Mouse (Mus musculus): ENCODE results near the gene Irak3. TPM values are rescaled to one million over a fixed set of nuclear protein-coding genes. Genes with fewer than 3 reads are reported as not detected.
"Not testable (repeated sequence)": the region's sequence is repeated elsewhere in the genome, so short reads cannot be mapped to it uniquely, and the experiment has no call there.

Irak3 gene
- under 1 TPM; 0.57 to 0.58 TPM for total RNA-seq (2021)
- long read RNA-seq, result 0 reads

DNA sequence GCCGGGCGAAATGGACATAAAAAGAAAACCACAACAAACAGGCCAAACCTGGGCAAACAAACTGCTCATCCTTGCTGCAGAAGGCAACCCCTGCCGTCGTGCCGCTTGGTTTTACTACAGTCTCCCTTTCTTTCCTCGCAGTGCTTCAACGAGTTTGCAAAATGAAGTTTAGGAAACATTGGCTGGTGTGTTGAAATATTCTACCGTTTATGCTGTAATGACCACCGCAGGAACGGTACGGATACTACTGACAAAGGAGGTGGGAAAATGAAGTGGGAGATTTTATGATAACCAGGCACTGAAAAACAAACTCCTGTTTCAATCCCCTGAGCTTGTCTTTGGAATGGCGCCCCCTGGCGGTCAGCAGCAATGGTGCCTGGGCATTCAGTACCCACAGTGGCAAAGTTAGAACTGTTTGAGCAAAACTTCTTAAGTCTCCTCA, at the start of gene Irak3:
Irak3 (minus strand) TSS at position 170 of the 442 bp plus-strand sequence.
- peak; percentile 48 to 75 for DNase-seq (ENCODE audit: low spot score in 2 of 2)

DNA sequence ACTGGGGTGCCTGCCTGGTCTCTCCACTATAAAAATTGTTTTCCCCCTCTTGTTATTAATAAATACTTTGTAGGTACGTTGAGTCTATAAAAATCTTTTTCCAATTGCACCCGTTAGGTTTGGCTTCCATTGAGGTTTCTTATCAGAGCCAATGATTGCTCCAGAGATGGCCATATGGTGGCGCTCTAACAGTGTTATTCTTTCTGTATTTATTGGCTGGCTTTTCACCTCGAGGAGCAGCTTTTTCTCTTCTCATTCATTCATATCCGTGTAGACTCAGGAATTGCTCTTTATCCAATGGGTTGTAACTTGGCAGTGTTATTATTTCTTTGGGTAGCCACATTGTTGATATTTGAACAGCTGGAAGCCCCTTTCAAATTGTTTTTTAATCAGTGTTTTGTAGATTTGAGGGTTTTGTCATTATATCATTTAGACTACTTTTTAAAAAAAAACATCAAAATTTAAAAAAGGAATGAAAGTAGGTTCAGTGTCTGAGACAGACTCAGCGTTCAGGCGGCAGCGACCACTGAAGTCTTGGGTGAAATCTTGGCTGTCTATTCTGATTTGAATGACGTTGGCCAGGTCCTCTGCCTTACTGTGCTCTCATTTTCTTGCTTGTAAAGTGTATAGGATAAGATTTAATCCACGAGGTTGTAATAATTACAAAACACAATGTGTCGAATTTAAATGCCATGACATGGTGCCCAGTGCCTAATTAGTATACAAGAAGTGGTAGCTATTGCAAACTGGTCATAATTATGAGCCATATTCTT, 49.2 kb upstream of the Irak3 start:
- no peak for DNase-seq (ENCODE audit: low spot score in 2 of 2)

GRCm38 (mm10) chr10:120246994-120247750, 45.2 kb upstream of the Irak3 start:
- peak in 1 of 2 experiments; percentile 52 for DNase-seq (ENCODE audit: low spot score in 2 of 2)

DNA sequence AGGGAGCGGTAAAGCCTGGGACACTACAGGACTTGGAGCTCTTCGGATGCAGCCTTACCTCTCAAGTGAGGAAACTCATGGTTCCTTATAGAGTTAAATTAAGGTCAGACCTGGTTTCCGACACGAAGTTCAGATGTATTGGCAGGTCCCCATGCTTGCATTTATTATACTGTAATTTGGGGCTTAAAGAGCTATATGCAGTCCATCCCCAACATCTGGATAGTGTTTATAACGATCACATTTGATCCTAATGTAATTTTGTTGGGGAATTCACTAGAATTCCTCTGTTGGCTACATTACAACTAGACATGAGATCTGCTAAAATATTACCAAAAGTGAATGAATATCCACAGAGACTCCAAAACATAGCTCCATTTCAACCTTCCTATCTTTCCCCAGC, 43.8 kb upstream of the Irak3 start:
- DNase-seq (ENCODE audit: low spot score in 2 of 2), result no peak

DNA sequence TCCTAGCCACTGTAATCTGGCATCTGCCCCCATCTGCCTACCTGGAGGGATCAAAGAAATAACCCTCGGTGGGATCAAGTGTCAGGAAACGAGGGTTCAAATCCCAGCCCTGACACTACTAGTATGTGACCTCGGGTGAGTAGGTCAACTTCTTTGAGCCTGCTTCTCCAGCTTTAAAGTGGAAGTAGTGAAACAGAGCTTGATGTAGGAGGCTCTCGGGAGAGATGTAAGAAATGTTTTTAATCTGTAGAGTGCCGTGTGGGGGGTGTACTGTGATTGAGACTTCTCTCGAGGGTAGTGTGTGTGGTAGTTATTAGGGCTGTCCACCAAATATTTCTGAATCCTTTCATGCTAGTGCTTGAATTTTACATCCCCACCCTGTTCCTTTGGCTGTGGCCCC, 40.5 kb upstream of the Irak3 start:
- DNase-seq (ENCODE audit: low spot score in 2 of 2), result no peak

GRCm38 (mm10) chr10:120239476-120239875, 37.5 kb upstream of the Irak3 start:
- DNase-seq (ENCODE audit: low spot score in 2 of 2), result no peak

DNA sequence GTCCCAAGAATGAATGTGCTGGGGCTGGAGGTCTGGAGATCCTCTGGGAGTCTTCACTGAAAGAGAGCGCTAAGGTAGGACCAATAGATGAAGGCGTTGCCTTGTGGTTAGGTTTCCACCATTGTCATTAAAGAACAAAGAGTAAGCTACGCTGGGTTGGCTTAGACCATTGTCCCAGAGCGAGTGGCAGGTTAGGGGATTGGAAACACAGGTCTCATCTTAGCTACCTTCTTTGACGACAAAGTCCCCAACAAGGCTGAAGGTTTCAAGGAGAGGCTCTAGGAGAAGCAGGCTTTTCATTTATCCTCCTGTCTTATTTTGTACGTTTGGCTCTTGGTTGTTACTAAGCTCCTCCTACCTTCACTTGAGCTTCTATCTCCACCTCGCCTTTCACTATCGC, 36.3 kb upstream of the Irak3 start:
- DNase-seq (ENCODE audit: low spot score in 2 of 2), result no peak

GRCm38 (mm10) chr10:120236855-120237254, 34.9 kb upstream of the Irak3 start:
- no peak for DNase-seq (ENCODE audit: low spot score in 2 of 2)

DNA sequence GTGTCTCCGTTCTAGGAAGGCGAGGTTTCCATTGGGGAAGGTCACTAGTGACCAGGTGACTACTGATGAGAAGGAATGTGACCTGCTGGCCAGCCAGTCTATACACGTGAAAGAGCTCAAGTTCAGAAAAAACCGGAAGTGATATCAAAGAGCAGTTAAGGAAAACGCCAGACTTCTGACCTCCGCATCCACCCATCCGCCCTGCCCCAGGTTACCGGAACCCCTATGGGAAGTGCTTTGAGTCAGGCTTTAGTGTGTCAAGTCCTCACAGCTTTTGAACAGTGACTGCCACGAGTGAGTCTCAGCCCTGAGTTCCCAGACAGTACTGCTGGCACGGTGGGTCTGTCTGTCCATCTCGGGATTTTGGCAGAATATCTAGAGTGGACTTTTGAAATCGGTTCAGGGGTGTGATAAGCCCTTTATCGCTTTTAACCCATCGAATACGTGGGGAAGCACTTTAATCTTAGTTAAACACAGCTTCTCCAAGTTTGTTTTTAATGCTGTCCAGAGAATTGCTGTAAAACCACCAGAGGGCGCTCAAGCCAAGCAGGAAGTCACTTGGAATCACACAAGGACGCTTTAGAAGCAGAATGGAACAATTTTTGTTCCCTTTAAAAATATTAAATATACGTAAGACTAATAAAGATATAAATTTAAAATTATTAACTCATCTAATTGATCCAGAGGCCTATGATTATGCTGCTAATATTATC, 31.9 kb upstream of the Irak3 start:
- DNase-seq (ENCODE audit: low spot score in 2 of 2), result peak; percentile 19 to 65

DNA sequence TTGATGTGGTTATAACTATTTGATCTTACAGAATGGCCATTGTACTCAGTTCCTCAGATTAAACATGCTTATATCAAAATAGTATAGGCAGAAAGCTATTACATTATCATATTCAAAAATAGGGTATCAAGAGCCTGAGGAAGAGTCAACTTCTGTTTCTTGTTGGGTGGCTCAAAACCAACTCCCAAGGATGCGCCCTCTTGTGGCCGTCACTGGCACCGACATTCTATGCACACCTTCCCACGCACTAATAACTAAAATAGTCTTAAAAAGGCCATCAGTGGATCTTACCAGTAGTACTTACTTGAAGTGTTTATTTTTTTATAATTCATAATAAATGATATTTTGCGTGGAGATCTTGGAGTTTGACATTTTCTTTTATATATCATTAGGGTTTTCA, 29.8 kb upstream of the Irak3 start:
- peak in 1 of 2 experiments; percentile 54 for DNase-seq (ENCODE audit: low spot score in 2 of 2)

DNA sequence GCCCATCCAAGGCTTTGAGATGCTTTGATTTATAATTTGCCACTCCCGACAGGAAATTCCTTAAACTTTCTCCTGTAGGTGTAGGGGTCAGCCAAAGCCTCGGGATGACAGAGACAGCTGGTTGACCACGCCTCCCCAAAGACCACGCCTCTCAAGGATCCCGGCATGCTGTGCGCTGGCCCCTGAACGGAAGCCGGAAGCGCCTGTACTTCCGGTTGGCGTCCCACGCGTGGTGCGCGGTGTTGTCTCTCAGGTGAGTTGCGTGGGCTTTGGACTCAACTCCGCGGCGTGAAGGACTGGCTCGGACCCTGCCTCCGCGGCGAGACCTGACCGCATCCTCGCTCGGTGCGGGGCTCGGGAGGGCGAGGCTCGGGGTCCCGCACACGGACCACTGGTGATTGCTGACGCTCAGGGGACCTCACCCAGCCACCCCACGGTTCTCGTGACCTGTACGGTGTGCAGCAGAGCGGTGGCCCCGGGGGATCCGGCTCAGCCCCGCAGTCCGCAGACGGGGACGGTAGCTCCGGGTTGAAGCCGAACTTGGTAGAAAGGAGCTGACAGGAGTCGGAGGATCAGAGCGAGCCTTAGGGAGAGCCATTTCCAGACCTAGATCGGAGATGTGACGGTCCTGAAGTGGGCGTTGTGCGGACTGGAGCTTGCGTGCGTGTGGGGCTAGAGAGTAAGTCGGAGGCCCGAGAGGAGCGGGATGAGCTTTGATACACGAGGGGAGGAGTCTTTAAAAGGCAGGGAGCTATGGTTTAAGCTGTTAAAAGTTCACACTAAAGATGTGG, 25.1 kb upstream of the Irak3 start, which contains the start of gene Llph:
Llph (plus strand) TSS at position 200 of the 791 bp plus-strand sequence.
- peak; percentile 68 to 87 for DNase-seq (ENCODE audit: low spot score in 2 of 2)

DNA sequence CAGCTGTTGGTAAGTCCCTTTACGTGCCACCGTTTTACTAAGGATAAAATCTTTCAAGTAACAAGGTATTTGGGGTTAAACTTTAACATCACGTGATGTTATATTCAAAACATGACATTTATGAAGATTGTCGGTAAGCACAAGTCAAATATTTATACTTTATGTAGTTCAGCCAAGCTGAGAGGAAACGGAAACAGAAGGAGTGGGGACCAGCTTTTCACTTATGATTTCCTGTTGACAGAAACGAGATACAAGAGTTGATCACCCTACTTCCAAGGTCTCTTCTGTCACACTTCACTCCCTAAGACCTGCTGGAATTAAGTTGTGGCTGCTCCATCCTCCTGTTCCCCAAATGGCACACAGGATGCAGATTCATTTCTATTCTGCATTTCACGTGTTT, 18.8 kb upstream of the Irak3 start:
- DNase-seq (ENCODE audit: low spot score in 2 of 2), result no peak

DNA sequence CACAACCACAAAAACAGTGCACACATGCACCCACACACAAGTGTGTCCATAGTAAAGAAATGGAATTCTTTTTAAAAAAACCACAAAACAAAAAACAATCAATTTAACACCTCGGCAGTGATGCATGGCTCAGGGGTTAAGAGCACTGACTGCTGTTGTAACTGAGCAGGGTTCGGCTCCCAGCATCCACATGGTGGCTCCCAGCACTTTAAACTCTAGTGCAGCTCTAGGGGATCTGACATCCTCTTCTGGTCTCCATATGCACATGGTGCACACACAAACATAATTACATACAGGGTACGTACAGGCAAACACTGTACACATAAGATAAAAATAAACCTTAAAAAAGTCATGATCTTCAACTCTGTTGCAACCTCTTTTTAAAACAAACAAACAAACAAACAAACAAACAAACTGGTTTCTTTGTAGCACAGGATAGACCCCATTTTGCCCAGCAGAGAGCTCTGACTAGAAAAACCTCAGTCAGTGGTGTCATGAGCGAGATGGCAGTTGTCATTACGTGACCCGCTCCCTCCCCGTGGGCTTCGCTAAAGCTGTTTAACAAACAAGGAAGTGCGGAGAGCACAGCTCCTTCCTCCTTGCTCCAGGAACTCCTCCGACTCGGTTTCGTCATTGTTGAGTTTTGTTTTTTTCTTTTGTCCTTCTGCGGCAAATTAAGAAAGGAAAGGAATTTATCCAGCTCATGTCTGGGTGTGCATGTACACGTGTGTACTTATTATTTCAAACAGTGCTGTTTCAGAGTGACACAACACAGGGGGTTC, 17.8 kb upstream of the Irak3 start:
- no peak for DNase-seq (ENCODE audit: low spot score in 2 of 2)

DNA sequence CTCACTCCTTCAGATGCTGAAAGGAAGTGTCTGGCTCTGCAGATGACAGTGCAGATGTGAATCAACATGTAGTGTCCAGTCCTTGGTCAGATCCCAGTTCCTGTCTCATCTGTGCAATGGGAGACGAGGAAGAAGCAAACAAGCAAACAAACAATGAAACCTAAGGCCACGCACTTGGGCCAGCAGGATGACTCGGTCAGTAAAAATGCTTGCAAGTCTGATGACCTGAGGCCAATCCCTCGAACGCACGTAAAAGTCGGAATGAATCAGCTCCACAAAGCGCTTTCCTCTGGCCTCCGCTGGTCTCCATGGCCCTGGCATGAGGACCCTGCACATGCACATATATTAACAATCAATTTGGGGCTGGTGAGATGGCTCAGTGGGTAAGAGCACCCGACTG, 17.1 kb upstream of the Irak3 start:
- DNase-seq (ENCODE audit: low spot score in 2 of 2), result no peak

GRCm38 (mm10) chr10:120217099-120217498, 15.2 kb upstream of the Irak3 start:
- not testable (repeated sequence) for DNase-seq (ENCODE audit: low spot score in 2 of 2)

- DNase-seq (ENCODE audit: low spot score in 2 of 2), result no peak
These were observed 8.2 kb upstream of the Irak3 start for GRCm38 (mm10) chr10:120210096-120210495.

DNA sequence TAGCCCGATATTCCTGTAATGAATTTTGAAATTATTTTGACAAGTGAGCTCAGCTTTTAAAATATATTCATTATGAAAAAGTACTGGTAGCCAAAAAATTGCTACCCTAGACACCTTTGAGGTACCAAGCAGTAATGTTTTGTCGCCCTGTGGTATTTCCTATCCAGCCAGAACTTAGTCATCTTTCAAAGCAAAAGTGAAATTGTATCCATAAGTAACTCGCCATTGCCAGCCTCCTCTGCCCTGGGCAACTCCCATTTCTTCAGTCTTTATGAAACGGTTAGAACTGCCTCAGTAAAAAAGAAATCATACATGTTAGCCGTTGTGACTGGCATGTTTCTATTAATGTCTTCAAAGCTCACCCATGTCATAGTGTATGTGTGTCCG, 7.6 kb upstream of the Irak3 start:
- no peak for DNase-seq (ENCODE audit: low spot score in 2 of 2)

- peak; percentile 79 to 90 for DNase-seq (ENCODE audit: low spot score in 2 of 2)
These were observed 6.9 kb upstream of the Irak3 start for GRCm38 (mm10) chr10:120208575-120209538.

DNA sequence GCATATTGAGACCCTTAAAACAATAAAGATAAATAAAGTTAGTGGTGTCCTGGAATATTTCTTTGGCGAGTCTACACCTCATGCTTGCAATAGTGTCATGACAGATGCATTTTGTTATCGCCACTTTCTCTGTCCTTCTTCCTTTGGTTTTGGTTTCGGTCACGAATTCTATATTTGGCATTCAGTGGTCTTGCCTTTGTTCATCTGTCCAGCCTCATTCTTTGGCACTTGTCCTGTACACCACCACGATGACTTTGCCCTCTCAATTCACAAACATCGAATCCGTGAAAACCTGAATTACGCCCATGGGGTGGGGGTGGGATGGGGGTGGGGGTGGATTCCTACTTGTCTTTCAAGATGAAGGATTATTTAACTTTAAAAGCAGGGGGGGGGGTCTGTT, 6.1 kb upstream of the Irak3 start:
- DNase-seq (ENCODE audit: low spot score in 2 of 2), result no peak

Data from layer of hippocampus, adult 18-20 months (tissue).